Mouse (Mus musculus) small intestine, adult 2 months (tissue): Measurements from ENCODE around the gene Prdm16.

Experiments used
- CTCF ChIP-seq: fragments of 200-500 bp; IDR thresholded peaks from 2 replicates; pipeline ENCODE4 v1.5.1; 2012; ENCODE audit warnings: low read depth, mild to moderate bottlenecking, control low read depth, inconsistent platforms, low read length, moderate library complexity, mixed read lengths; ENCODE audit not compliant: insufficient replicate concordance, insufficient read length; ENCODE audit errors: extremely low read depth
- POLR2A ChIP-seq: fragments of 200-500 bp; IDR thresholded peaks from 2 replicates; pipeline ENCODE4 v1.6.1; 2012; ENCODE audit warnings: low read depth, mild to moderate bottlenecking, control low read depth, inconsistent platforms, low read length, moderate library complexity

GRCm38 (mm10) chr4:154516470-154516869 lies 120.2 kb downstream of the Prdm16 start:
- TF ChIP-seq CTCF (no peak), POLR2A (no peak)
